Mouse (Mus musculus) gastrocnemius, adult 18-20 months (tissue): ENCODE data around the gene Myh1. TPM values are rescaled to one million over a fixed set of nuclear protein-coding genes. Genes with fewer than 3 reads are reported as not detected.

Source experiments
- DNase-seq: peaks from one replicate; pipeline ENCODE4 v3.0.0; 2021; ENCODE audit warnings: low spot score
- total RNA-seq, 2 experiments: library from RNA; stranded (reverse); gene quantifications; 2 replicates each; pipeline ENCODE4 v1.2.3; 2021

Gene Myh1
- total RNA-seq, 2 experiments from 2014 or later: 2,776 to 3,903 TPM

GRCm38 (mm10) chr11:67229946-67230345, 30.1 kb downstream of the Myh1 start:
- peak; percentile 73 for DNase-seq

GRCm38 (mm10) chr11:67235639-67236358, 35.9 kb downstream of the Myh1 start:
- DNase-seq: peak; percentile 88

GRCm38 (mm10) chr11:67236799-67237198, 36.9 kb downstream of the Myh1 start:
- peak; percentile 36 for DNase-seq

- DNase-seq: peak; percentile 67
These were observed 37.7 kb downstream of the Myh1 start, which contains the start of gene Myh4 for GRCm38 (mm10) chr11:67237481-67238079. TSS of gene Myh4 (plus strand) at chr11:67238029.

GRCm38 (mm10) chr11:67241051-67241450, 41.2 kb downstream of the Myh1 start:
- DNase-seq: peak; percentile 40

- no peak for DNase-seq
These were observed 53.8 kb downstream of the Myh1 start for GRCm38 (mm10) chr11:67253691-67254090.

GRCm38 (mm10) chr11:67257048-67257447, 57.2 kb downstream of the Myh1 start:
- DNase-seq: peak; percentile 29

GRCm38 (mm10) chr11:67260956-67261355, 61.1 kb downstream of the Myh1 start:
- peak; percentile 51 for DNase-seq

Other genes starting within 250 kb of the Myh1 start
- gene Tmem238l, start 243.4 kb upstream of the Myh1 start, total RNA-seq: not detected
- 1 to 10 TPM in 1 of 2 experiments, under 1 TPM in 1; 0.83 to 1.0 TPM for gene Tmem220, start 174.9 kb upstream of the Myh1 start, total RNA-seq
- gene Adprm, start 147.5 kb upstream of the Myh1 start, total RNA-seq: 1 to 10 TPM; 6.5 to 8.2 TPM
- gene Sco1, start 147.4 kb upstream of the Myh1 start, total RNA-seq: 1 to 10 TPM; 7.0 to 7.7 TPM
- gene Myh3, start 121.8 kb upstream of the Myh1 start, total RNA-seq: 10 to 100 TPM in 1 of 2 experiments, 1 to 10 TPM in 1; 9.5 to 15.9 TPM
- 1,000 to 10,000 TPM; 2,421 to 2,564 TPM for gene Myh2, start 29.0 kb upstream of the Myh1 start, total RNA-seq
- over 10,000 TPM; 26,101 to 26,132 TPM for gene Myh4, start 38.0 kb downstream of the Myh1 start, total RNA-seq
- 100 to 1,000 TPM; 257 to 267 TPM for gene Myh8, start 77.1 kb downstream of the Myh1 start, total RNA-seq
- 1 to 10 TPM; 4.0 to 5.7 TPM for gene Myh13, start 121.6 kb downstream of the Myh1 start, total RNA-seq